7 mouse cellular contexts compared by ENCODE assay signal in genomic region chr10:86684797-86685178, GRCm38 (mm10). TPM values are rescaled to one million over a fixed set of nuclear protein-coding genes. Genes with fewer than 3 reads are reported as not detected.
DNase-seq lines count a peak whose midpoint lies in the region; ATAC-seq and TF ChIP-seq lines count a peak whose summit lies in the region.
"Not testable (repeated sequence)": the region's sequence is repeated elsewhere in the genome, so short reads cannot be mapped to it uniquely, and the experiment has no call there.

No protein-coding gene starts in this region.

- 26% methylated on average over 2 of the region's 2 CpGs for WGBS in forebrain, embryonic 12.5 days
- WGBS in heart, embryonic 15.5 days: 36% methylated on average over 2 of the region's 2 CpGs
- 20% methylated on average over 2 of the region's 2 CpGs for WGBS in intestine, embryonic 15.5 days
- WGBS in limb, embryonic 14.5 days: 24% methylated on average over 2 of the region's 2 CpGs
- WGBS in macrophage (ENCODE audit: missing documents): 37% methylated on average over 2 of the region's 2 CpGs
- 20% methylated on average over 2 of the region's 2 CpGs for WGBS in neural tube, embryonic 13.5 days

- not testable (repeated sequence) for H3K4me1 ChIP-seq in brown adipose tissue, adult 24 weeks (ENCODE audit: control insufficient read depth, insufficient read depth, insufficient read length, low read length); forebrain, embryonic 12.5 days; heart, embryonic 15.5 days (replicated peaks); intestine, embryonic 15.5 days (replicated peaks); limb, embryonic 14.5 days (ENCODE audit: control insufficient read depth, insufficient read depth, low read length); neural tube, embryonic 13.5 days (replicated peaks)

- peak; percentile 59 for ATAC-seq in forebrain, embryonic 12.5 days (ENCODE audit: low FRiP score)
- ATAC-seq in heart, embryonic 15.5 days (replicated peaks; ENCODE audit: insufficient number of reproducible peaks, insufficient read depth, low FRiP score, low read depth): peak; percentile 43; the same call in 1 of the 2 replicates
- ATAC-seq in intestine, embryonic 15.5 days: peak; percentile 40
- ATAC-seq in limb, embryonic 14.5 days (ENCODE audit: low FRiP score, low read depth): 0 out of 2 replicates have a peak, but pooled peaks have one; percentile 2
- ATAC-seq in neural tube, embryonic 13.5 days (ENCODE audit: low read depth): peak; percentile 28

- H3K4me2 ChIP-seq in forebrain, embryonic 12.5 days: peak overlapping the region; percentile 61
- peak overlapping the region; percentile 85 for H3K4me2 ChIP-seq in heart, embryonic 15.5 days
- peak overlapping the region; percentile 82 for H3K4me2 ChIP-seq in intestine, embryonic 15.5 days (replicated peaks)
- H3K4me2 ChIP-seq in limb, embryonic 14.5 days (replicated peaks; ENCODE audit: low read depth, low read length, severe bottlenecking): peak overlapping the region; percentile 65; the same call in 1 of the 2 replicates
- H3K4me2 ChIP-seq in neural tube, embryonic 13.5 days: peak overlapping the region; percentile 68

- not testable (repeated sequence) for TF ChIP-seq POLR2A in limb, embryonic 14.5 days (IDR thresholded peaks at IDR 0.05; ENCODE audit: borderline replicate concordance, extremely low read depth, insufficient read depth, insufficient read length)

- H3K36me3 ChIP-seq in forebrain, embryonic 12.5 days (replicated peaks); heart, embryonic 15.5 days; intestine, embryonic 15.5 days; limb, embryonic 14.5 days (ENCODE audit: control insufficient read depth, insufficient read depth, low read length); macrophage (ENCODE audit: inconsistent target); neural tube, embryonic 13.5 days: not testable (repeated sequence)

- H3K9ac ChIP-seq in forebrain, embryonic 12.5 days; heart, embryonic 15.5 days; intestine, embryonic 15.5 days: not testable (repeated sequence)
- H3K9ac ChIP-seq in limb, embryonic 14.5 days (ENCODE audit: low read depth, low read length, severe bottlenecking): peak overlapping the region; percentile 81; the same call in 1 of the 2 replicates
- H3K9ac ChIP-seq in neural tube, embryonic 13.5 days: peak overlapping the region; percentile 22; the same call in 1 of the 2 replicates

- not testable (repeated sequence) for H3K27me3 ChIP-seq in forebrain, embryonic 12.5 days; heart, embryonic 15.5 days; intestine, embryonic 15.5 days (replicated peaks); limb, embryonic 14.5 days (ENCODE audit: control insufficient read depth, insufficient read depth, low read length); neural tube, embryonic 13.5 days

- H3K79me2 ChIP-seq in macrophage (ENCODE audit: inconsistent target): not testable (repeated sequence)

- H3K4me3 ChIP-seq in brown adipose tissue, adult 24 weeks (ENCODE audit: insufficient read depth, low read depth, low read length): peak overlapping the region; percentile 100
- H3K4me3 ChIP-seq in forebrain, embryonic 12.5 days (replicated peaks): peak overlapping the region; percentile 57
- H3K4me3 ChIP-seq in heart, embryonic 15.5 days: peak overlapping the region; percentile 86
- H3K4me3 ChIP-seq in intestine, embryonic 15.5 days (replicated peaks): peak overlapping the region; percentile 73
- H3K4me3 ChIP-seq in limb, embryonic 14.5 days (replicated peaks; ENCODE audit: low read length): peak overlapping the region; percentile 66
- peak overlapping the region; percentile 43 for H3K4me3 ChIP-seq in macrophage (ENCODE audit: inconsistent target)
- H3K4me3 ChIP-seq in neural tube, embryonic 13.5 days: peak overlapping the region; percentile 78

- peak overlapping the region; percentile 42 for H3K27ac ChIP-seq in brown adipose tissue, adult 24 weeks (replicated peaks; ENCODE audit: low read depth, low read length)
- H3K27ac ChIP-seq in forebrain, embryonic 12.5 days: peak overlapping the region; percentile 81; the same call in 1 of the 2 replicates
- peak overlapping the region; percentile 81; the same call in 1 of the 2 replicates for H3K27ac ChIP-seq in heart, embryonic 15.5 days
- H3K27ac ChIP-seq in intestine, embryonic 15.5 days; limb, embryonic 14.5 days (replicated peaks; ENCODE audit: low read depth, low read length): not testable (repeated sequence)
- 0 out of 2 replicates have a peak overlapping the region, but pooled peaks have one; percentile 55 for H3K27ac ChIP-seq in macrophage
- H3K27ac ChIP-seq in neural tube, embryonic 13.5 days (replicated peaks): peak overlapping the region; percentile 81

- not testable (repeated sequence) for DNase-seq in limb, embryonic 14.5 days (ENCODE audit: low spot score)

- not testable (repeated sequence) for H3K9me3 ChIP-seq in forebrain, embryonic 12.5 days; heart, embryonic 15.5 days (replicated peaks); intestine, embryonic 15.5 days; limb, embryonic 14.5 days (ENCODE audit: control insufficient read depth, low read length); neural tube, embryonic 13.5 days

RNA-seq across cellular contexts. Expression of gene Hsp90b1, which starts 20.5 kb away (rescaled TPM):
- 160 and 197 TPM in 2 replicates for polyA plus RNA-seq in brown adipose tissue, adult 24 weeks (2012; ENCODE audit: insufficient read depth, insufficient read length, missing spikeins)
- polyA plus RNA-seq in forebrain, embryonic 12.5 days (2016; fragmentation: Nextera tagmentation; extraction: Ambion mirVana): 468 and 481 TPM in 2 replicates
- 398 and 406 TPM in 2 replicates for polyA plus RNA-seq in heart, embryonic 15.5 days (2015; fragmentation: Nextera tagmentation; extraction: Ambion mirVana)
- 754 and 764 TPM in 2 replicates for polyA plus RNA-seq in intestine, embryonic 15.5 days (2015; fragmentation: Nextera tagmentation; extraction: Ambion mirVana)
- polyA plus RNA-seq in limb, embryonic 14.5 days (2012; rRNA removed): 242 and 401 TPM in 2 replicates
- polyA plus RNA-seq in limb, embryonic 14.5 days (2014; fragmentation: Nextera tagmentation; extraction: Ambion mirVana): 448 and 466 TPM in 2 replicates
- 100 to 1,000 TPM; 102 to 503 (median 232) TPM for total RNA-seq in macrophage (2018; cell fraction: chromatin; rRNA removed)
- 100 to 1,000 TPM; 277 to 676 (median 467) TPM for total RNA-seq in macrophage (2018; cell fraction: cytosol; rRNA removed)
- total RNA-seq in macrophage (2018; cell fraction: nucleus; rRNA removed): 1,000 to 10,000 TPM in 1 of 26 experiments, 100 to 1,000 TPM in 25; 158 to 1,088 (median 642) TPM
- polyA plus RNA-seq in macrophage (2018): 461 to 1,299 TPM (median 580 TPM) in 3 replicates
- 363 and 418 TPM in 2 replicates for polyA plus RNA-seq in neural tube, embryonic 13.5 days (2015; fragmentation: Nextera tagmentation; extraction: Ambion mirVana)

RNA-seq across cellular contexts. Expression of gene Ttc41, which starts 20.8 kb away (rescaled TPM):
- 0.83 and 1.3 TPM in 2 replicates for polyA plus RNA-seq in brown adipose tissue, adult 24 weeks (2012; ENCODE audit: insufficient read depth, insufficient read length, missing spikeins)
- polyA plus RNA-seq in forebrain, embryonic 12.5 days (2016; fragmentation: Nextera tagmentation; extraction: Ambion mirVana): 2.9 and 3.0 TPM in 2 replicates
- polyA plus RNA-seq in heart, embryonic 15.5 days (2015; fragmentation: Nextera tagmentation; extraction: Ambion mirVana): 1.4 and 1.7 TPM in 2 replicates
- 1.6 and 2.0 TPM in 2 replicates for polyA plus RNA-seq in intestine, embryonic 15.5 days (2015; fragmentation: Nextera tagmentation; extraction: Ambion mirVana)
- 1.9 and 2.5 TPM in 2 replicates for polyA plus RNA-seq in limb, embryonic 14.5 days (2012; rRNA removed)
- polyA plus RNA-seq in limb, embryonic 14.5 days (2014; fragmentation: Nextera tagmentation; extraction: Ambion mirVana): 0.98 and 1.4 TPM in 2 replicates
- total RNA-seq in macrophage (2018; cell fraction: chromatin; rRNA removed): 1 to 10 TPM; 1.4 to 8.2 (median 3.7) TPM
- total RNA-seq in macrophage (2018; cell fraction: cytosol; rRNA removed): under 1 TPM; 0.11 to 0.77 (median 0.32) TPM
- 1 to 10 TPM in 24 of 26 experiments, under 1 TPM in 2; 0.63 to 6.8 (median 2.1) TPM for total RNA-seq in macrophage (2018; cell fraction: nucleus; rRNA removed)
- 0.20 to 0.50 TPM (median 0.33 TPM) in 3 replicates for polyA plus RNA-seq in macrophage (2018)
- 2.4 and 2.8 TPM in 2 replicates for polyA plus RNA-seq in neural tube, embryonic 13.5 days (2015; fragmentation: Nextera tagmentation; extraction: Ambion mirVana)

Comparison
In these comparisons a context has a peak if more than half of its experiments do, and no peak if none do; other contexts are left out.
1. H3K4me3 ChIP-seq: peak in every context shown above with its lines; median percentile 100 in brown adipose tissue, adult 24 weeks; 86 in heart, embryonic 15.5 days; 78 in neural tube, embryonic 13.5 days; 73 in intestine, embryonic 15.5 days; 66 in limb, embryonic 14.5 days; 57 in forebrain, embryonic 12.5 days; 43 in macrophage.
2. ATAC-seq: peak in every context shown above with its lines; median percentile 59 in forebrain, embryonic 12.5 days; 43 in heart, embryonic 15.5 days; 40 in intestine, embryonic 15.5 days; 28 in neural tube, embryonic 13.5 days; 2 in limb, embryonic 14.5 days.